Mouse (Mus musculus) mouse embryonic stem cell (cell line): ENCODE measurements at regions not wholly inside any gene's neighbourhood (a gene's known extent, or its start where the extent isn't known, plus 50 kb on each side); places are given as distances from the start of the nearest gene placed in this dataset.

Experiments used
- in situ Hi-C, 2 experiments: fragments of 300-500 bp; cut with MboI; formaldehyde crosslinking; loops; 1 replicate in 1 of 2; 3 replicates in 1 of 2; pipeline ENCODE4 v1.14.3; 2019 to 2020; ENCODE audit warnings: low sequenced_read_pairs in 2 of 2, low pct_unique_long_range_greater_than_20kb in 1 of 2, mixed read lengths in 1 of 2; ENCODE audit not compliant: unreplicated experiment in 1 of 2

- in situ Hi-C loops = loop anchor here in 1 of 2 experiments (25.0 kb wide), 1 partner anchor 645 kb away; no protein-coding TSS in a partner anchor
Observed at GRCm38 (mm10) chr15:56067214-56067613, 1410.2 kb downstream of the Slc22a22 start.

GRCm38 (mm10) chr15:56066540-56066939, 1410.9 kb downstream of the Slc22a22 start:
- in situ Hi-C loops = loop anchor here in 1 of 2 experiments (25.0 kb wide), 1 partner anchor 646 kb away; no protein-coding TSS in a partner anchor

DNA sequence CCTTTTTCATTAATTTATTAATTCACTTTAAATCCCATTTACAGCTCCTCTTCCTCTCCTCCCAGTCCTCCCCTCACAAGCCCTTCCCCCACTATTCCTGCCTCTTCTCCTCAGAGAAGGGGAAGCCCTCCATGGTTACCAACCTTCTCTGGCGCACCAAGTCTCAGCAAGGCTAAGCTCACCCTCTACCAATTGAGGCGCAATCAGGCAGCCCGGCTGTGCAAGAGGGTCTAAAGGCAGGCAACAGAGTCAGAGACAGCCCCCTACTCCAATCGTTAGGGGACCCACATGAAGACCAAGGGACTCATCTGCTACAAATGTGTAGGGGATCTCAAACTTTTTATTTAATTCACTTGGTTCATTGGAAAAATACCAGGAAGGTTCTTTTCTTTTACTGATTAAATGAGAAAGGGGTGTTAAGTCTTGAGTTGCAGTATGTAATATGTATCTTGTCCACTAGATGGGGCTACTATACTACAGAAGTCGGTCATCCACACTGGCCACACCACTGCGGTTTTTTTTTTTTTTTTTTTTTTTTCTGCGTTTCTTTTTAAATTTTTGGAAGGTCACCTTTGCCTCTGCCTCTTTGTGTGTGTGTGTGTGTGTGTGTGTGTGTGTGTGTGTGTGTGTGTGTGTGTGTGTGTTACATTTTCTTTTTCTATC, 1411.4 kb downstream of the Slc22a22 start:
- in situ Hi-C loops = loop anchor here in 1 of 2 experiments (25.0 kb wide), 1 partner anchor 646 kb away; no protein-coding TSS in a partner anchor

DNA sequence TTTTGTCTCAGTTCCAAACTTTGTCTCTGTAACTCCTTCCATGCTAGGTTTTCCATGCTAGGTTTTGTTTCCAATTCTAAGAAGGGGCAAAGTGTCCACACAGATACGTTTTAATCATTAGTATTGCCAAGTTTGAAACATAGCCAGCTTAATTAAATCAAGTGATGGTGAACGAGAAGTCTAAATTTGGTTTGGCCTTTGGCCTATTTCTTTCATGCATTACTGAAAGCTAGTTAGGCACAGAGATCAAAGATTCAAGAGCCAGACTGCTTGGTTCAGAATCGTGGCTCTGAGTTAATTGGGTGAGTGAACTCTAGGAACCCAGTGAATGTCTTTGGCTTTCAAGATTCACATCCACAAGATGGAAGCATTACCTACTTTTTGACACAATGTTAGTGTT, 1414.8 kb downstream of the Slc22a22 start:
- in situ Hi-C loops = loop anchor here in 1 of 2 experiments (25.0 kb wide), 1 partner anchor 650 kb away; no protein-coding TSS in a partner anchor

- in situ Hi-C loops = loop anchor here in 1 of 2 experiments (25.0 kb wide), 1 partner anchor 651 kb away; no protein-coding TSS in a partner anchor
Observed at GRCm38 (mm10) chr15:56061326-56061725, 1416.1 kb downstream of the Slc22a22 start.

DNA sequence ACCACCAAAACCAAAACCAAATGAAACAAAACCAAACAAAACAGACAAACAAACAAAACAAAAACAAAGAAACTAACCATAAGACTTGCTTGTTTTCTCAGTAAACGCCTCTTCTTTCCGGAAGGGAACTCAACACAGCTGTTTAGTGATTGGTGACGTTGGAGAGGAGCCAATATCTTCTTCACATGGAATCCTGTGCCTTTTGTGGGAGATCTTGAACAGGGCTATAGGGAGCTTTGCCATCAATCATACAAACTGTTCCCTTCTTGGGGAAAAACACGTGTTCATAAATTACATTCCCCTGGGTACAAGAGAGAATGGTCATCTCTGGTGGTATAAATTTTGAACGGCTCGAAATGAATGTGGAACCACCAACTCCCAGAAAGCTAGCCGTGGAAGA, 1426.7 kb downstream of the Slc22a22 start:
- in situ Hi-C loops = loop anchor here in 1 of 2 experiments (25.0 kb wide), 1 partner anchor 662 kb away; no protein-coding TSS in a partner anchor

DNA sequence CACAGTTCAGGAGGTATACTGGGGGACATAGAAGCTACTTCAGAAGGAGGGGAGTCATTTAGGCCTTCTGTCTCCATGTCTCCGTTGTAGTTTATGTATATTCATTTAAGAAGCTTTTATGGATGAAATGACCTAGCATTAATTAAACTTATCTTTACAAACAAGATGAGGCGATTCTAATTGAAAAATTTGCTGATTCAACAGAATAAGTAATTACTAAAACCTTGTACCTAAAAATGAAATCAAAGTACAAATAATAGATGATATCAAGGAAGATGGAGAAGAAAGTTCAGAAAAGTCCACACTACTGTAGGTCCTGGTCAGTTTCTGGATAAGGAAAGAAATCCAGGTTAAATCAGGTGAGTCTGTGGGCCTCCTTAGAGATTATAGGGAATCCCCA, 1429.6 kb downstream of the Slc22a22 start:
- in situ Hi-C loops = loop anchor here (25.0 kb wide), 2 partner anchors 236 to 336 kb away; no protein-coding TSS in a partner anchor

DNA sequence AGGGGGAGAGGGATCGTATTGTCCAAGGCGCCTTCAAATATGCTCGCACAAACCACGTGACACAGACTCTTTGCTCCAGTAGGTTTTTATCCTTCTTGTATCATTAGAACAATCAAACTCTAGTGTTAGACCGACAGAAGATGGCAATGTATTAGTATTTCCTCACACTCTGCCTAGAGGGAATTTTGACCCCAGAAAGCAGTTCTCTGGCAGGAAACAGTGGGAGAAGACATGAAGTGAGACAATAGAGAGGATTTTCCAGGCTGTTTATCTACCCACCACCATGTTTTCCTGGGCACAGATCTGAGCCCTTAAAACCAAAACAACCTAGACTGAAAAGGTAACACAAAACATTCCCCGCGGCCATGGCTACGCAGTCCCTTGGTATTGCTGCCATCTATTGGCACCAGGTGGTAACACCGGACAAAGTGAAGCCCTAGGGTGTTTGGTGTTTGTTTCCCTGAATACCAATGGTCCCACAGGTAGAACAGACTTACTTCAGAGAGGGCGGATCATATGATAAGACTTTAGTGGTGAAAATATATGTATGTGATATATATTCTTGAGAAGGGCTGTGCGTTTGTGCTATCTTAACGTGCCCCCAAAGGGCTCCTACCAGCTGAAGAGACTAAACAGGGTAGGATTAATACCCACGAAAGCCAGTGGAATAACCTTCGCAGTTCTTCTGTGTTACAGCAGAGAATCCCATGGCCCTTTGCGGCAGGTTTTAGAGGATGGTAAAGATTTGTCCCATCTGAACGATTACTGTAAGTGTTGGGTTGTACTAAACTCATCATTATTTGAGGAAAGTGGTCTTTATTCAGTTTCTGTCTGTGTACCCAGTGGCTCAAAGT, 1430.5 kb downstream of the Slc22a22 start:
- in situ Hi-C loops = loop anchor here (25.0 kb wide), 2 partner anchors 235 to 335 kb away; no protein-coding TSS in a partner anchor

GRCm38 (mm10) chr15:56045510-56046245, 1431.7 kb downstream of the Slc22a22 start:
- in situ Hi-C loops = loop anchor here (25.0 kb wide), 2 partner anchors 233 to 333 kb away; no protein-coding TSS in a partner anchor

DNA sequence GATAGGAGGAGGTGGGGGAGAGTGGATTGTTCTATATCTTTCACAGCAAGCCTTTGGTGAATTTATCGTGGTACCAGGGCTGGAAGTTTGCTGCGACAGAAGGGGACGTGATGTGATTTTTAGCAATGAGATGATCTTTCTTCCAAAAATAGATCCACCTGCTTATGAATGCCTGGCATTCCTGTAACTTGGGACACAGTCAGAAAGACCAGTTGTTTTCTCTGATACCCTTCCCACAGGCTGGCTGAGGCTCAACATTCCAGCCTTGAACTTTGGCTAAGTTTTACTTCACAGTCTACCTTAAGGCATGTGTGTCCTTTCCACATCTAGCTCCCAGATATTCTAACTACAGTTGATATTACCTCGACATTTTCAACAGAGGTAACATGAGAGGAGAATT, 1434.1 kb downstream of the Slc22a22 start:
- in situ Hi-C loops = loop anchor here (25.0 kb wide), 2 partner anchors 231 to 331 kb away; no protein-coding TSS in a partner anchor

DNA sequence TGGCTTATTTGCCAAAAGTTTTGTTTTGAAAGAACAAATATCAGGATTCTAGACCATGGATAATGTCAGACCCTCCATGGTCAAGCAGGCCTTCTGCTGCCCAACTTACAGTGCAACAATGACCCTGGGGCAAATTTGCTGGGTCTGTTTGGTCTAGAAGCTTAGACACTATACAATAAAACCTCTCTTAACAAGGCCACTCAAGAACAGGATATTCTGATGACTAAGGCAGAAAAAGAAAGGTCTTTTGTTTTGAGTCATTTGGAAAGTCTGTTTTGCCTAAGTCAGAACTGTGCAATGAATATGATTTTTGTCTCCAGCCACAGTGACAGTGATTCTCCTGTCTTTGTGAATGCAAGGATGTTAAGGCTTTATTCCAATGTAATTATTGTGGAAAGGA, 1435.0 kb downstream of the Slc22a22 start:
- in situ Hi-C loops = loop anchor here (25.0 kb wide), 2 partner anchors 230 to 330 kb away; no protein-coding TSS in a partner anchor

DNA sequence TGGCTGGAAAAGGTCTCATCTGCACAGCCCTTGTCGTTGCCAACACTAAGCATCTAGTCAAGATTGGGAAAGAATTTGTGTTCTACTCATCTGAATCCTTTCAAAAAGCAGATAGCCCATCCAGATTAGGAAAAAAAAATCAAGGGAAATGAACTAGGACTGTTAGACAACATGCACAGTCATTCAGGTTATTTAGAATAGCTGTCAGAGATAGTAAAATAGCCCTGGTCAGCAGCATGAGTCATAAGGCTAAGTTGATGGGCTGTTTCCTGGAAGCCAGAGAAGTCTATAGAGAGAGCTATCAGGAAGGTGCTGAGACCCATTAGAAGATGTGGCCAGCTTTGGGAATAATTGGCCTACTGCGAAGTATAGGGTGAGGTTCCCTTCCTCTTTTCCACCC, 1447.4 kb downstream of the Slc22a22 start:
- in situ Hi-C loops = loop anchor here (25.0 kb wide), 2 partner anchors 218 to 318 kb away; no protein-coding TSS in a partner anchor

DNA sequence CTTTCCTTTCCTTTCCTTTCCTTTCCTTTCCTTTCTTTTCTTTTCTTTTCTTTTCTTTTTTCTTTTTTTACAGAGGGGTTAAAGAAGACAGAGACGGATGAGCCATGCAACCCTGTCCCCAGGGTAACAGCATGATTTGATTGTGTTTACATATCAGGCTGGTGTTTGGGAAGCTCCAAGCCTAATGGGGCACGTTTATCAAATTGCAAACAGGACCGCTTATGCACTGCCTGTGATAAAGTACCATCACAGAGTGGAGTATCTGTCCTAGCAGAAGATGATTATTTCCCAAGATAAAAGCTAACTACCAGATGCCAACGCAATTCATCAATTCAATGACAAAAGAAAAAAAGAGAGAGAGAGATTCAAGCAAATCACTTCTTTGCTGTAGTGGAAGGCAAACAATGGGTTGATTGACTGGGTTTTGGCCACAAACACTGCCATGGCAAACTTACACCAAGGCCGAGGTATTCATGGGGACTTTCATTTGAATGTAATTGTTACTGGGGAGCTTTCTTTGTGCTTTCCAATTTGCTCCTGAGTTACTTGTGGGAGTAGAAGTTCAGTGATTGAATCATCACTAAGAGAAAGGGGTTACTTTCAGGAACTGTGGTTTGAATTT, 1450.1 kb downstream of the Slc22a22 start:
- in situ Hi-C loops = loop anchor here (25.0 kb wide), 2 partner anchors 215 to 315 kb away; no protein-coding TSS in a partner anchor

- in situ Hi-C loops = loop anchor here (25.0 kb wide), 2 partner anchors 212 to 312 kb away; no protein-coding TSS in a partner anchor
Observed at GRCm38 (mm10) chr15:56024705-56025104, 1452.7 kb downstream of the Slc22a22 start.

DNA sequence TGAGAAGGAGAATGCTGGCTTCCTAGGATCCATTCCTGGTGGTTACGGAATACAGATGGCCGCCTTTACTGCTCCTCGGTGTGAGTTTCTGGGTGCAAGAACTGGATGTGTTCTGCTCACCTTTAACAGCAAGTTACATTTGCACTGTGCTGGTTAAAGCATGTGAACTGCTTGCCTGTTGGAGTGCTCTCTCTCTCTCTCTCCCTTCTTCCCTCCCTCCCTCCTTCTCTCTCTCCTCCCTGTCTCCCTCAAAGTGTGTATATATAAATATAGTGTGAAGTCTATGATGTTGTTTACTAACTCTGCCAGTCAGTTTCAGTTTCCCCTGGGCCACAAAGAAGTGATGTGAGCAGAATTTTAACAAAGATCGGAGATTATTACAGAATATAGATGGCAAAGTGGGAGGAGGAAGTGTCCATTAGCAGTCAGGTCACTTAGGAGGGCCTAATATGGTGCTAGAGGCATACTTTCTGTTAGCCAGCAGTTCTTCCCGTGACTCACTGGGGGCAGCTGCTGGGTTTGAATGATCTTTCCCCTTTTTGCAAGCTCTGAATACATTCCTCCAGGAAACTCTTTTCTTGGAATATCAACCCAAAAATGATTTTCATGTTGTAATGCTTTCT, 1453.5 kb downstream of the Slc22a22 start:
- in situ Hi-C loops = no loop called here

- in situ Hi-C loops = no loop called here
Observed at GRCm38 (mm10) chr15:56022315-56022714, 1455.1 kb downstream of the Slc22a22 start.

- in situ Hi-C loops = no loop called here
Observed at GRCm38 (mm10) chr15:56018141-56018540, 1459.3 kb downstream of the Slc22a22 start.
